Mouse (Mus musculus) heart, postnatal 0 days (tissue): ENCODE data around the gene Fbxw13.
"Not testable (repeated sequence)": the region's sequence is repeated elsewhere in the genome, so short reads cannot be mapped to it uniquely, and the experiment has no call there.

Experiments used
- CTCF ChIP-seq: IDR thresholded peaks from 2 replicates; pipeline ENCODE4 v1.5.1; 2016; ENCODE audit warnings: antibody characterized with exemption, control low read depth, low read depth
- EP300 ChIP-seq: IDR thresholded peaks from 2 replicates; pipeline ENCODE4 v1.6.1; 2016; ENCODE audit warnings: antibody characterized with exemption, low read depth

GRCm38 (mm10) chr9:109140414-109140813, 55.4 kb downstream of the Fbxw13 start:
- 0 out of 2 replicates have a peak, but pooled peaks have one; percentile 3 for TF ChIP-seq CTCF
- TF ChIP-seq EP300 = not testable (repeated sequence)
